Mouse (Mus musculus): Measurements from ENCODE around the gene Hibadh.

Gene Hibadh

GRCm38 (mm10) chr6:52638471-52639185 lies 1.6 kb downstream of the Hibadh start:
- no peak for DNase-seq (ENCODE audit: low spot score in 2 of 2)

- DNase-seq (ENCODE audit: low spot score in 2 of 2), result no peak
These were observed 2.9 kb downstream of the Hibadh start for GRCm38 (mm10) chr6:52637337-52637736.

DNA sequence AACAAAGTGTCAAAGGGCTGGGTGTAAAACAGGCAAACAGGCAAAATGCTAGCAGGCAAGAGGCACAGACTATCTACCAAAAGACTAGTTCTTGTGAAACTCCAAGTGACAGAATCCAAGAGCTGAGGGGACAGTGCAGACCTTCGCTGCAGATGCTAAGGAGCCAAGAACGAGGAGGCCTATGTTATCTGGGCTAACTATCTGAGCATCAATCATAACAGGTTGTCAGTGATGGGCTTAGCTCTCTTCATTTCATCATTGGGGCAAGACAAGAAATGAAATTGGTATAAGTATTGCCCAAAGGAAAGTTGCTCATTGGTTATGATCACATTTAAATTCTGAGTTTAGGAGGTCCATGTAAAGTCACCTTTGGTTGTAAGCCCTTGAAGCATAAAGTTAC lies 4.8 kb downstream of the Hibadh start:
- no peak for DNase-seq (ENCODE audit: low spot score in 2 of 2)

DNA sequence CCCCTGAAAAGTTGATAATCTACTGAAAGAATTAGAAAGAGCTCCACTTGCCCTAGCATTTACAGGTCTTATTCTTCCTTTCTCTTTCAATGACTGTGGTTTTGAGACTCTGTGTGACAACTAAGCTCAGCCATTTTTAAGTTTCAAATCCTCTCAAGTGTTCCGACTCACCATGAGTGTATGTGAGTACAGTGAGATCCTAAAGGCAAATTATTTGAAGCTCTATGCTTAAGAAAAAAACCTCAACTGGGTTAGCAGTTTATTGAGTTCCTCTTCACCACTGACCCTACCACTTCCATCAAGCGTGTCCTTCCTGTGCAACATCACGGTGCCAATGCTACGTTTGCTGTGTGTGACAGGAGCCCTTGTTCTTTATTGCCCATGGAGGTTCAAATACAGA lies 9.6 kb downstream of the Hibadh start:
- DNase-seq (ENCODE audit: low spot score in 2 of 2), result no peak

GRCm38 (mm10) chr6:52629180-52629579 lies 11.0 kb downstream of the Hibadh start:
- no peak for DNase-seq (ENCODE audit: low spot score in 2 of 2)

DNA sequence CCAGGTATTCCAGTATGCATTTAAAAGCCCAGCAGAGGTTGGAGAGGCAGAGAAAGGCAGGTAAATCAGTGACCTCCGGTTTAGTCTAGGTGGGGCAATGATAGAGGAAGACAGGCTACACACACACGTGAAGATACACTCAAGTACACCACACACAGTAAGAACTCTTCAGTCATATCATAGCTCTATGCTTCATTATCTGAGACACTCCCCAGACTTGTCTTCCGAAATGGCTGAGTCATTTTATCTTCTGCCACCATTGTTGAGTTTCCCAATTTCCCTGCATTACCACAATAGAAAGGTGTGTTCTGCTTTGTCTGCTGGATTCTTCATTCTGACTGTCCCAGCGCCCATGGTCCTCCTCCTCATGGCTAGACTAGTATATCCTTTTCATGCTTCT lies 13.5 kb downstream of the Hibadh start:
- no peak for DNase-seq (ENCODE audit: low spot score in 2 of 2)

DNA sequence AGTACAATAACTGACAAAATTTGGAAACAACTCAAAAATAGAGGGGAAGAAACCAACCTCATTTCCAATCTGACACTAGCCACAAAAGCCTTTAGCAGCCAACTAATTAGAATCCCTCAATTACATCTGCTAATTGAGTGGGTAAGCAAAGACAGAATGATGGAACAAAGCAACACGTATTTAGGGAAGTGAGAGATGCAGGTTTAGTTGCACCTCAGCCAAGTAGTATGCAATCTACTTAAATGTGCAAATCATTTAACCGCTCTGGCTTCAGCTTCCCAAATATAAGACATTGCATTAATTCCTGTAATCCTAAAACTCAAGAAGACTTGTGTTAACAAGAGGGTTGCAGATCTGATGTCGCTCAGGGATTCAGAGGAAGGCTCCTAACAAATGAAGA lies 16.4 kb downstream of the Hibadh start:
- DNase-seq (ENCODE audit: low spot score in 2 of 2), result no peak

DNA sequence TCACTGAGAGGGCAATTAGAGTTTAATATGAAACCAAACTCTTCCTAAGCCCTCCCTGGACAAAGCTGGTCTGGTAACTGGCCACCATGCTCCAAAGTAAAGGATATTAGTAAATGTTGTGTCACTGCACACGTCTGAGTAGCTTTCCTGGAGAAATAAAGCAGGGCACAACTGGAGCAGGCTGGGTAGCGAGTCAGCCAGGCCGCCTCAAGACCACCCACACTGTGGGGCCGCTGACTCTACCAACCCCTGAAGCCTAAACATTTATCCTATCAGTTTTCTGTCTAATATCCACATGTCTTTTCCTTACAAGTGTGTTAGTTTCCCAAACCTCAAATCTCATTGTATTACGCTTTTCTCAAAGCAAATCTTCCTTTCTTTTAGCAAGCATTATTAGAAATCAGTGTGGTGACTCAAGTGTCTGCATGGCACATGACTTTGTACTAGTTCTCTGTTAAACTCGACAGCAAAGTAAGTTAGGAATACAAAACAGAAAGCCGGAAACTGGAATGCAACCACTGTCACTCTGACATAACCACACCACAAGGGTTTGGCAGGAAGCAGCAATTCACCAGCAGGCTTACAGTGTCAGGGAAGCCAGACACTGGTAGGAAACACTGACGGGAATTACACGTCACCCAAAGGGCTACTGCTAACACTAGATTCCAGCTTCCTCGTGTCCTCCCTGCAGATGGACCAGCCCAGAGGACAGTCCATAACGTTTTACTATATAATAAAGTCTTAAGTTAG lies 18.3 kb downstream of the Hibadh start:
- peak; percentile 23 to 34 for DNase-seq (ENCODE audit: low spot score in 2 of 2)

GRCm38 (mm10) chr6:52620090-52620489 lies 20.1 kb downstream of the Hibadh start:
- no peak for DNase-seq (ENCODE audit: low spot score in 2 of 2)

DNA sequence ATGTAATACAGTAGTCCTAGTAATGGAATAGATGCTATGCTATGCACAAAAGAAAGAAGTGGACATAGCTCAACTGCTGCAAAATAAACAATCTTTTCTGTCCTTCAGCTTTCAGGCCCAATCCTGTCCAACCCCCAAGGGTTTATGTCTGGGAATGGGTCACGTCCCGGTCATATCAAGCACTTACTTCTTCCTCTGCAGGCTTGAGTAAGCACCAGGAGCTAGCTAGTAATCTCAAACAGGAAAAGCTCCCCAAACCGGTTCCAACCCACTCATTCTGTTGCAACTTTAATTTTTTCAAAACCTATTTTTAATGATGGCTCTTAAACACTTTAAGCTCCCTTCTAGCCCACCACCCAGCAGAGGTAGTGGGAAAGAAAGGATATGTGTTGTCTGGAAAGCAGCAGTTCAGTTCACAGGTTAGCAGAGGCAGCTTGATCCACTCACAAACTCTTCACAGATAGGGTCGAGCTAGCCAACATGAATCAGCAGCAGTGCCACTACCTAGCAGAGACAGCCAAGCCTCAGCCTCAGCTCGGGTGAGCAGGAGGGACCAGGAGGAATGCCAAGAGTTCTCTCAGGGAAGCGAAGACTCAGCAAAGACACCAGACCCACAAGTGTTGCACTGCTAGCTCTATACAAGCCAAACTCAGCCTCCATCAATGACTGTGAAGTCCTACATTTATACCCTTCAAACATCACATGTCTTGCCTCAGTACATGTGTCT lies 30.4 kb downstream of the Hibadh start:
- DNase-seq (ENCODE audit: low spot score in 2 of 2), result peak in 1 of 2 experiments; percentile 13

DNA sequence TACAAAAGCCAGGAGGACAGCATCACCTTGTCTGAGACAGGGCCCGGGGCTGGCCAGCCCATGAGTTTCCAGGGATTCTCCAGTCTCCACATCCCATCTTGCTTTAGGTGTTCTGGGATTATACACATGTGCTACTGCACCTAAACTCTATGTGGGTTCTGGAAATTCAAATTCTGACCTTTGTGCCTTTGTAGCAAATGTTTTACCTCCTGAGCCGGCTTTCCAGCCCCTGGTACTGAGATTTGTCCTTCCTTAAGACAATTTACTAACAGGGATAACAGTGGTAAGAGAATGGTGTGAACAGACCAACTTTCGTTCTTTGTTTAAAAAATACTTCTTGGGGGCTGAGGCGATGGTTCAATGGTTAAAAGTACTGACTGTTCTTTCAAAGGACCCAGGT lies 32.1 kb downstream of the Hibadh start:
- no peak for DNase-seq (ENCODE audit: low spot score in 2 of 2)

DNA sequence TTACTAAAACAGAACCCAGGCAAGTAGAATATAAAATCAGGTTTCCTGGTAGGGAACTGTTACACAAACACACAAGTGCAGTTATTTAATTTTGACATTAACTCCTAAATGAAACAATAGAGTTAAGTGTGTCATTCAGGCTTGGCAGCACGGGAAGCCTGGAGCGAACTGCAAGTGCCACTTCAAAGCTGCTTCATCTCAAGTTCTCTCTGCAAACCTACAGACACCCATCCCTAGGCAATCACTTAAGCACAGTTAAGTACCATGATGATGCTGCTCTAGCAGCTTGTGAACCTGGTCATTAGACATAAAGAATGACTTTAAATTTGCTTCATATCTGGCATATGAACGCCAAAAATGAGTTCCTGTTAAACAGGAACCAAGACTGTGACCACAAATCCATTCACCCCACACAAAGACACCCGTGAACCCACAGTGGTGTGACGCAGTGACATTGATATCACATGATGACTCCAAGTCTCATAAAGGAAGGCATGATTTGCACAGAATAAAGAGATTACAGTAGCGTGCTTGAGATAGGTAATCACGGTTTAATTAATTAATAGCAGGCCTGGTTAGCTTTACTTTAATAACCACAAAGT lies 33.3 kb downstream of the Hibadh start:
- no peak for DNase-seq (ENCODE audit: low spot score in 2 of 2)

DNA sequence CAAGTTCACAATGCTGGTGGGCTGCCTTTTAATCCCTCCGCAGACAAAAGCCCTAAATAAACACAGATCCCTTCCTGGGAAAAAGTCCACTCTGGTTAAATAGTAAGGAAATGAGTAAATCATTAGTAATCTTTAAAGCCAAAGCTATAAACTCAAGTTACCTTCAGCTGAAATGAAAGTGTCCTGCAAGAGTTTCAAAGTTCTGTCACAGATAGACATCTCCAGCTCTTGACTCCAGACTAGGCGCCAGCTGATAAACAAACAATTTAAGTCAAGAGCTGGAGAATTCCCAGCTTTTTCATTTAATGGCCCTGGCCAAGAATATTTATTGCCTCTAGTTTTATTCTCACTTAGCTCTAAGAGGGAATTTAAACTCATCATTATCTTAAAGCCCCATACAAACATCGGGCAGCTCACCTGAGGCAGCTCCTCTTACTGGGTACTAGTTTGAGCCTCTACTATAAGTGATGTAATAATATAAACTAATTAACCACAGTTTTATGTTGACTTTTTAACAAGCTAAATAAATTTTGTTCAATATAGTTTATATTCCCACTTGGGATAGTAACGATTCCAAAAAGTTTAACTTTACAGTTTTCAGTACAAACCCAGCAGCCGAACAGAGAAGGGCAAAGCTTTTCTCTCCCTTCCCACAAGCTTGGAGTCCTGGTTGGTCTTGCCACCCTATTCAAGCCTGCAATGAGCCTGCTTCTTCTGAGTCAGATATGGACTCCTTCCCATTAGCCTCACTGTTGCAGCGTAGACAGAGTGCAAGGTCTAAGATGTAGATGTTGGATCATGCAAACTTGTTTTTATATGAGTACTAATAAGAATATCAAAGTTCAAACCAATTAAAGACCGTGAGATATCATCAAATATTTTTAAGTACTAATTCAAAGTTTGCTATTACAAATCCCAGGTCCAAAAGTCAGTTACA lies 38.2 kb downstream of the Hibadh start:
- DNase-seq (ENCODE audit: low spot score in 2 of 2), result no peak

DNA sequence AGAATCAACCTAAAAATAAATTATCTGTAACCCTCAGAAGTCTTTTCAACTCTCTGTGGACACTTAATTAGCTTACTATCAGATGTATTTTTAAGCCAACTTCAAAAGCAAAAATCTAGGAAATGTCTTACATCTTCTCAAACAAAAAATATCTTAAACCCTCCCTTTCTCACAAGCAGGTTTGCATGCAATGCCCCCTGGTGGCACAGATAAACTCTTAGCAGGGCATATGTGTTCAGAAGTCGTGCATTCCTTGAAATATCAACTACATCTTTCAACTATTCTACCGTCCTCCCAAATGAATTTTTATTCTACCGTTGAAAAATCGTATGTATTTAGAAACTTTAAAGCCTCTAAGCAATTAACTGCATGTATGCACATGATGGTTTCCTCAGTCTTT lies 39.1 kb downstream of the Hibadh start:
- no peak for DNase-seq (ENCODE audit: low spot score in 2 of 2)

GRCm38 (mm10) chr6:52594752-52595151 lies 45.4 kb downstream of the Hibadh start:
- DNase-seq (ENCODE audit: low spot score in 2 of 2), result no peak

- no peak for DNase-seq (ENCODE audit: low spot score in 2 of 2)
These were observed 53.6 kb downstream of the Hibadh start for GRCm38 (mm10) chr6:52586564-52586963.

DNA sequence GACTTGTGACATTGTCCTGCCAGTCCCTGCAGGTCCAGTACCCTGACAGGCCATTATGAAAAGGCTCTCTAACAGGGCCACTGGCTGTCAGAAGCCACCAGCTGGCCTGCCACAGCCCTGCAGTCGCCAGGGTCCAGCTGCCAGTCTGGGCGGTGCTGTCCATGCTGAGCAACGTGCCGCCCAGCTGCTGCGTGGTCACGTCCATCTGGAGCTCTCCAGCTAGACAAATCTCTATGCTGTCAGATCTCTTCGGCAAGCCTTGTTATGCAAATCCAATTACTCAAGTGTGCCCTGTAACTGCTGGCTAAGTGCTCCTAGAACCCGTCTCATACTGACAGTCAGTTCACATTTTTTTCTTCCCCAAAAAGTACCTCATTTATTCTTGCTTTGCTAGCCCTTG lies 55.8 kb downstream of the Hibadh start:
- DNase-seq (ENCODE audit: low spot score in 2 of 2), result peak; percentile 25 to 47

DNA sequence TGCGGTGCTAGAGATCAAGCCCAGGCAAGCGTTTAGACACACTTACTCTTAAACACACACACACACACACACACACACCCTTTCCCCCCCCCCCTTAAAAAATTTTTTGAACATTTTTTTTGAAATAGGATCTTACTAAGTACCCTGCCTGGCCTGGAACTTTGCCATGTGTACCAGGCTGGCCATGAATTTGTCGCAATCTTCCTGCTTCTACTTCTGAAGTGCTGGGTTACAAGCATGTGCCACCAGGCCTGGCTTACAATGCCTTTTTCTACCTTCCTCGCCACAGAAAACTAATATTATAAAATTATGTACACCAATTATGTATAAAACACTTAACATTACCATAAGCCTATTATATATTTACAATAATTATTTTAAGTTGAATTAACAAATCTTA lies 59.1 kb downstream of the Hibadh start:
- DNase-seq (ENCODE audit: low spot score in 2 of 2), result no peak

DNA sequence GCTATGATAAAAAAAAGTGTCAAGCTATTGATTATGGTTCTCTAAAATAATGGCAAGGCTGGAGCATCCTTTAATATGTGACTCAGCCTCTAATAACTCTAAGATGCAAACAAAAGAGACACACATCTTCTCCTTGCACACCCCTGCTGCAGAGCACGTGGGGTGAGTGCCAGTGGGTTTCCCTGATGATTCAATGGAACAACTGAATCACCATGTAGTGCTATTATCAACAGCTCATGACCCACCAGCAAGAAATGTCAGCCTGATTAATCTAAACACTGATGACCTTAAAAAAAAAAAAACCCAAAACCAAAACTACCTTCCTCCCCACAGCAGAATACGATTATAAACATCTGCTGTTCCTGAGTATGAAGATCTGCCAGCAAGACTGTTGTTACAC lies 61.9 kb downstream of the Hibadh start:
- DNase-seq (ENCODE audit: low spot score in 2 of 2), result no peak

- DNase-seq (ENCODE audit: low spot score in 2 of 2), result peak in 1 of 2 experiments; percentile 37
These were observed 62.9 kb downstream of the Hibadh start for GRCm38 (mm10) chr6:52577270-52577669.

DNA sequence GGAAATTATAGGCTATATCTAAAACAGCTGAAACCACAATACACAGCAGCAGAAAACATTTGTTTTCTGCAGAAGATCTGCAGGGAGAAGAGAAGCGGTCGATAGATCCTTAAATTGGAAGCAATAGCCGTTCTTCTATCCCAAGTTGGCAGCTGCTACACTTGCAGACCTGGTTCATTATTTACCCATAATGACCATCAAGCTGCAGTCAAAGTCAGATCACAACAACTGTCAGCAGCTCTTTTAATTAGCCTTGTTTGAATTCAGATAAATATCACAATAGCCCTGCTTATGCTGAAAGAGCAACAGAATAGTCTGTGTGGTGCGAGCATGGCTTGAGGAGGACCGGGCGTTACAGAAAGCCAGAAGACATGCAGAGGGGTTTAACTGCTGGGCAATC lies 71.5 kb downstream of the Hibadh start:
- DNase-seq (ENCODE audit: low spot score in 2 of 2), result no peak

All from heart, adult 9 months (tissue).